Mouse (Mus musculus) c-Kit-positive CD71-positive TER-119-positive erythroid progenitor cells, embryonic 14.5 days (primary cell): ENCODE measurements around the gene Kdsr.
"Not testable (repeated sequence)": the region's sequence is repeated elsewhere in the genome, so short reads cannot be mapped to it uniquely, and the experiment has no call there.

Source experiments
- DNase-seq: peaks from one replicate; pipeline ENCODE4 v3.0.0-alpha.2; 2013; ENCODE audit warnings: low spot score

The Kdsr gene

DNA sequence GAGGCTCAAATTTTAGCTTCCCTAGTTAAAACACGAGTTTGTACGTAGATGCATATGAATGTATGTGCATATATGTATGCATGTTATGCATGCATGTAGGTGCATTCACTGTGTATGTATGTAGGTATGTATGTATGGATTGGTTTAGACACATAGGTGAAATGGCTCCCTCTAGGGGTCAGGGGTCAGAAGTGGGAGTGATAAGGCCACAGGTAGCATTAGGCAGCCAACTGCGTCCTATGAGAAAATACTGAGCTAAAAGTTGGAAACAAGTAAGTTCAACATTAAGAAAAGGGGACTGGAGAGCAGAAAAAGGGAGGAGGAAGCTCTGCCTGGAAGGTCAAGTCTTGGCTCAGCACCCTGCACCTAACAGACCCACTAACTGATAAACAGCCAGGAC is 21.4 kb downstream of the Kdsr start:
- no peak for DNase-seq

DNA sequence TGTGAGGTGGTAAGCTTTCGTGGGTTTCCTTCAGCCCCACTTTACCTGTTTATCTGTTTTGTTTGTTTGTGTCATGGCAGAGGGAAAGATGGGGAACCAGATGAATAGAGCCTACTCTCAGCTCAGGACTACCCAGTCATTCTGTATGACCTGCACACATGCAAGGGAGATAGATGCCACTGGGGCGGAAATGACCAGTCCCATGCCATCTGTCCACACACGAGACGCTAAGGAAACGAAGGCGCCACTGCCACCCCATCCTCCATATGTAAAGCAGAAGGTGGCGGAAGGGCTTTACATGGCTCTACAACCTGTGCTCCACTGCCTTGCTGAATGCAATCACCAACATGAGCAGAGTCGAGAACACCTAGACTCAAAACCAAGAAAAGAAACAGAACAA is 23.3 kb downstream of the Kdsr start:
- no peak for DNase-seq

DNA sequence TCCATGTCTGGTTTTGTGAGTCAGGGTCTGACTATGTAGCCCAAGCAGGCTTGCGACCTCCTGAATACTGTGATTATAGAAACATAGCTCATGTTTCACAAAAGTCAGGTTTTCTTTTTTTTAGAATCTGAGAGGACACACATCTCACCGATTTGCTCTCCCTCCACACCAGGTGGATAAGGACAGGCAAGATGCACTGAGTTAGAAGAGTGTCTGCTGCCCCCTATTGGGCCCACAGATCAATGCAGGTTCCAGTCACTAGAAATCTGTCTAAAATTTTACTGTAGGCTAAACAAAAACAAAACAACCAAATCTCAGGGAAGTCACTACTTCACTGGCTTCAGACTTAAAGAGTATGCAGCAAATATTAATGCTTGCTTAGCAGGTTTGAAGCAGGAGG is 23.9 kb downstream of the Kdsr start:
- DNase-seq, result no peak

DNA sequence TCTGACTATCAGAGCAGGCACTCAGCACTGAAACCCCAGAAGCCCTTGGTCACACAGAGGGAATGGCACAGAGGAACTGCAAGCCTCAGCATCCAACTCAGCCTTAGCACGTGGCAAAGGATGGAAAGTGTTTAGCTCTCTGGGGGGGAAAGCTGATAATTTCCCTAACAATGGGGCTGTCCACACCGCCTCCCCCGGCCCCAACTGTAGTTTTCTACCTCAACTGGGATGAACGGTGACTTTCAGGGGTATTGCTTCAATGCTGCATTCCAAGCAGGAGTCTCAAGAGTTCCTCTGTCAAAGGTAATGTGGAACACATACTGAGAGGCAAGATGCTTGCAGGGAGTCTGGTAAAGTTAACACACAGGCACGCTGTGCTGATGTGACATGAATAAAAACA is 37.5 kb downstream of the Kdsr start:
- DNase-seq, result no peak

DNA sequence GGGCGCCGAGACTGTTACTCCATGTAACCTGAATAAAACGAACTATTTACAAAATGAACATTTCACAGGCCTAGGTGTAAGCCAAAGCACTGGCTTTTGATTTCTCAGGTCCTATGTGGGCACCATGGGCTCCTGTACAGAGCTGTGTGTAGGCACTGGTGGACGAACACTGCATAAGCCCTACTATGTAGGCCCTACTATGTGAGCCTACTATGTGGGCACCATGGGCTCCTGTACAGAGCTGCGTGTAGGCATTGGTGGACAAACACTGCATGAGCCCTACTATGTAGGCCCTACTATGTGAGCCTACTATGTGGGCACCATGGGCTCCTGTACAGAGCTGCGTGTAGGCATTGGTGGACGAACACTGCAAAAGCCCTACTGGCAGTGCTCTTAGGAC is 41.8 kb downstream of the Kdsr start:
- not testable (repeated sequence) for DNase-seq

DNA sequence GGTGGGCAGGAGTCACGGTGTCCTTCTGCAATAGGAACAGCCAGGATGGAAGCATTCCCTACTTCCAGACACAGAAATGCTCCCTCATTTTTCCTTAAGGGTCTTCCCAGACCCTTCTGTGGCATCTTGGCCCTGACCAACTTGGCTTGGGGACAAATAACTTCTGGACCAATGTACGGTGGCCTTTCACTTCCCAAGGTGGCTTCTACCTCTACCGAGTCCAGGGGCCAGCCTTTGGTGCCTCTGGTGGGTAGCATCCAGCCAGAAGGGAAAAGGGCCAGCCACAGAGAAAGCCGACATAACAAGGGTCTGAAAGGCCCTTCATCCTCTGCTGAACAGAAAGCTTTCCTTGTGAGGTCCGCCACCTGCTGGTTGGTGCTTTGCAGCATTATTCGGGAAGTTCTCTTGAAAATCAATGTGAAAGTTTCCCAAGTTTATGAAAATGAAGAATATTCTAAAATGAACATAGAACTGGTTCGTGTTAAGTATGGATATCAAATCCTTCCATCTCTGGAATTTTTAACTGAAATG is 42.4 kb downstream of the Kdsr start:
- DNase-seq, result no peak

DNA sequence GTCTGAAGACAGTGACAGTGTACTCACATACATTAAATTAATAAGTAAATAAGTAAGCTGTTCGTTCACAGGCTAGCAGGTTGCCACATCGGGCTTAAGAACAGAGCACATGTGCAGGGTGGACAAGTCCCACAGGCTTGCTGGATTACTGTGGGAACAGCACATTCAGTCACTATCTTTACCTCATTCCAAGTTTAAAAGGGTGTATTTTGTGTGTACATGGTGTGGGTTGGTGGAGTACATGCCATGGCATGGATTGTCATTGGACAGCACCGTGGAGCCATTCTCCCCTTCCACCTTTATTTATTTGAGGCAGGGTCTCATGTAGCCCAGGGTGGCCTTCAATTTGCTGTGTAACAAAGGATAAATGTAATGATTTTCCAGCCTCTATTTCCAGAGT is 43.4 kb downstream of the Kdsr start:
- DNase-seq, result no peak

DNA sequence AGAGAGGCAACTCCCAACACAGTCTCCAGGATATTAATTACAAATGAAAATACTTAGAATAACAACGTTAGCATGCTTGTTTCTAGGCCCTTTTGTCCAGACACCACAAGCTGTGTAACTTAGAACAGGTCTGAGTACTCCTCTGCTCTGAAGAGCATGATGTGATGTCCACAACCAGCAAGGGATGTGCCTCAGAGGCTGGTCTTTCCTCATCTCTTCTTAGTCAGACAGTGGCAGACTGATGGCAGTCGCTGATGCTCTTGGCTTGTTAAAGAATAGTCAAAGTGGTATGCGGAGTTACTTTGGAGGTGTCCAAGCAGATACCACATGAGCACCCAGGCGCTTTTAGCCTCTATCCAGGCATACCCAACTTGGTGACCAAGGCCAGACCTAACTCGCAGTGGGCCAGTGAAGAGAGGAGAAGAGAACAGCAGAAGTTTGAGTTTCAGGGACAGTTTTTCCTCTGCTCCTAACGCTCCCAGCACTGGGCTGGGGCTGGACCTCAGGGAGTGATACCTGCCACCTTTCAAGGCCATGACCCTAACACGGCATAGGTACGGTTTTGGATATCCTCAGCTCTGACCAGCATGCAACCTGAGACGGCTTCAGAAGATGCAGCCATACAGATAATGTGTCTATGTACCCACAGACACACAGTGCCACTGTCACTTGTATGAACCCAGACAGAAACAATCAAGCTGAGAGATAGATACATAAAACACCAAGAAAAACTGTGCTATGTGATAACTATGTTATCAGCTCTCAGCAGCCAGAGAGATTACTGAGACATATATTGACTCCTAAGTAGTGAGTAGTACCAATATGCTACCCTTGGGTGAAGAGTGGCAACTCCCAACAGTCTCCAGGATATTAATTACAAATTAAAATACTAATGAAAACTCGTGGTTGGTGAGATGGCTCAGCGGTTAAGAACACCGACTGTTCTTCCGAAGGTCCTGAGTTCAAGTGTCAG is 44.1 kb downstream of the Kdsr start:
- DNase-seq, result no peak

DNA sequence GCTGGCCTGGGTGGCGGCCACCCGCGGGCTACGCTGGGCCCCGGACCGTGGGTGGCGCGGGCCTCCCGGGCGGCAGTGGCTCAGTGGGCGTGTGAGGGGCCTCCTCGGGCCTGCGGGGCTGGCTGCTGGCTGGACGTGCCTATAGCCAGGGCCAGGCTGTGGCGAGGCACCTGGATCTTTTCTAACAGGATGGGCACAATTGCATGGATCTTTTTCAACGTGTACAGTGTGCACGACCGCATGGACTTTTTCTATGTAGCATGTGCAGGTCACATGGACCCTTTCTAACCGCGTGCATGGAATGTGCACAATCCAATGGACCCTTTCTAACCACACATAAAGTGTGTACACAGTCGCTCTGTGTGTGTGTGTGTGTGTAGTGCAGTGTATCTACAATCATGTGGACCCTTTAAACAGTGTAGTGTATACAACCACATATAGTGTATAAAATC is 45.0 kb downstream of the Kdsr start:
- no peak for DNase-seq

DNA sequence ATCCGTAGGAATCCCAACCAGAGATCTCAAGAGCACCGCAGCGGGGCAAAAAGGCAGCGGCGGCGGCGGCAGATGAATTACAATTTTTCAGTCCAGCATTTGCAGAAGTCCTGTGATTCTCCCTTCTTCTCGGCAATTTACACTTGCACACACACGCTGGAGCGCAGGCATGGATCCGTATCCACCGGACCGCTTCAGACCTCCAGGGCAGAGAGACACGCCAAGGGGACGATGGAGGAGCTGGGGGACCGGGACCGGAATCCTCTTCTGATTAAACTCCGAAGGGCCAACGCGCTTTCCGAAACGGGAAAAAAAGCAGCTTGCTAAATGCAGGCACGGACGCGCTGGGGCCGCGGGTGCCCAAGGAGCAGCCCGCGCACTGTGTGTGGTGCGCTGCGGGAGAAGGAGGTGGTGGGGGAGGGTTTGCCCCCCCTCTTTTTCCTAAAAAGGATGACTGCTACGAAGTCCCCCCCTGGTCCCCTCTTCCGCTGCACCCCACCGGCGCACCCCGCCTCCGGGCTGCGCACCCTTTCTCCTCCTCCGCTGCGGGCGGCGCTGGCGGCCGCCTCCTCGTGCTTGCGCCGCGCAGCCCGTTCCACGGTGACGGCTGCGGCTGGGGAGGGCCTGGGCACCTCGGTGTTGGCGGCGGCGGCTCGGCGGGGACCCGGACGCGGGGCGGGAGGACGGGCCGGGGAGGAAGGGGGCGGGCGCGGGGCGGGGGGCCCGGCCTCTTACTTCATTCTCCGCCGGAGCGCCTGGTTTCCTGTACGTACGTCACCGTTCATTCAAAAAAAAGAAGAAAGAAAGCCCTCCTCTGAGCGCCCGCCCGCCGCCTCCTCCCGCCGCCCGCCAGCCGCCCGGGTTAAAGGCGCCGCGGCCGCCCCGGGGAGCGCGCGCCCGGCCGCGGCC is 45.7 kb downstream of the Kdsr start, which contains the start of gene Bcl2:
Gene Bcl2, minus strand, starts transcription at position 654 of the 909 bp plus-strand sequence.
- DNase-seq, result no peak

DNA sequence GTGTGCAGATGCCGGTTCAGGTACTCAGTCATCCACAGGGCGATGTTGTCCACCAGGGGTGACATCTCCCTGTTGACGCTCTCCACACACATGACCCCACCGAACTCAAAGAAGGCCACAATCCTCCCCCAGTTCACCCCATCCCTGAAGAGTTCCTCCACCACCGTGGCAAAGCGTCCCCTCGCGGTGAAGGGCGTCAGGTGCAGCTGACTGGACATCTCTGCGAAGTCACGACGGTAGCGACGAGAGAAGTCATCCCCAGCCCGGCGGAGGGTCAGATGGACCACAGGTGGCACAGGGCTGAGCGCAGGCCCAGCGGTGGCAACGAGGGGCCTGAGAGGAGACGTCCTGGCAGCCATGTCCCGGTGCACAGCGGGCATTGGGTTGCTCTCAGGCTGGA is 47.2 kb downstream of the Kdsr start:
- DNase-seq, result no peak

DNA sequence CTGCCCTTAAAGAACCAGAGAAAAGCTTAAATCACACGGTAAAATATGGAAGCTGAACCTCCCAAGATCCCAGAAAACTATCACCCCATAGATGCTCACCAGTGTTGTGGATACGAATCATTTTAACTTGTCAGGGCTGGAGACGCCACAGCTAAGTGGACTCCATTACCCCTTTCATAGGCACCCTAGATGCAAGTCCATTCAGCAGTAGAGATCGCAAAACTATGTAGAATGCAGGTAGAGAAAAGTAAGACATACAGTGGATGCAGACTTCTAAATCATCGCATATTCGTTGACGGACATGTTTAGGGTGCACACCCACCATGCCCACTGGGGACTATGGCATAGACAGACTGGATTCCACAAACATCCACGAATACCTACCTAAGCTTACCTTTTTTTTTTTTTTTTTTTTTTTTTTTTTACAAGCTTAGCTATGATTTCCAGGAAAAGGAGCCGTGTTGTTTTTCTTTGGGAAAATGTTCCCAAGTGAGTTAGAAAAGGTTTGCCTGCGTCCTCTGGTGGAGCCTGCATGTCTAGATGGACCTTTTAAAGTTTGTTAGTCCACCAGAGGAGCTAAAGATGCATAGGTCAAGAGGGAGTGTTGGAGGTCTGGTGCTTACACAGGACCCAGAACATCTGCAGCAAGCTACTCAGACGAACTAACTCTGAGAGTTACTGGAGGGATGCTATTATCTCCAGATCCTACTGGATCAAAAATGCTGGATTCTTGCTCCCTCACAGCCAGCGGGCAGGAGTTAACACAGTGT is 48.0 kb downstream of the Kdsr start:
- no peak for DNase-seq

DNA sequence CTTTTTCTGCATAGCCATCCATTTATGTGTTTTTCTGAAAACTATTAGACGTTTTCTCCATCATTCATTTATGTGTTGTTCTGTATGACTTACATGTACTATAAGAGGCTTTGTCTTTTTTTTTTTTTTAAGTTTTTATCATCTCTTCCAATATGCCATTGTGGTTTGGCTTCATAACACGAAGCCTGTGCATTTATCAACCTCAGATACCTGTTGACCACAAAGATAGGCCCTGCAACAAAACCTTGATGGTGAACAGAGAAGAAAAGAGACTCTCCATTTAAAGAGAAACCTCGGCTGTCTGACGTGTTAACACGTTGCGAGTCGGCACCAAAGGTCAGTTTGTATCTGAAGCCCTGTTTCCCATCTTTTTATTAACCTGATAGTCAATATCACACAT is 49.3 kb downstream of the Kdsr start:
- DNase-seq, result no peak

DNA sequence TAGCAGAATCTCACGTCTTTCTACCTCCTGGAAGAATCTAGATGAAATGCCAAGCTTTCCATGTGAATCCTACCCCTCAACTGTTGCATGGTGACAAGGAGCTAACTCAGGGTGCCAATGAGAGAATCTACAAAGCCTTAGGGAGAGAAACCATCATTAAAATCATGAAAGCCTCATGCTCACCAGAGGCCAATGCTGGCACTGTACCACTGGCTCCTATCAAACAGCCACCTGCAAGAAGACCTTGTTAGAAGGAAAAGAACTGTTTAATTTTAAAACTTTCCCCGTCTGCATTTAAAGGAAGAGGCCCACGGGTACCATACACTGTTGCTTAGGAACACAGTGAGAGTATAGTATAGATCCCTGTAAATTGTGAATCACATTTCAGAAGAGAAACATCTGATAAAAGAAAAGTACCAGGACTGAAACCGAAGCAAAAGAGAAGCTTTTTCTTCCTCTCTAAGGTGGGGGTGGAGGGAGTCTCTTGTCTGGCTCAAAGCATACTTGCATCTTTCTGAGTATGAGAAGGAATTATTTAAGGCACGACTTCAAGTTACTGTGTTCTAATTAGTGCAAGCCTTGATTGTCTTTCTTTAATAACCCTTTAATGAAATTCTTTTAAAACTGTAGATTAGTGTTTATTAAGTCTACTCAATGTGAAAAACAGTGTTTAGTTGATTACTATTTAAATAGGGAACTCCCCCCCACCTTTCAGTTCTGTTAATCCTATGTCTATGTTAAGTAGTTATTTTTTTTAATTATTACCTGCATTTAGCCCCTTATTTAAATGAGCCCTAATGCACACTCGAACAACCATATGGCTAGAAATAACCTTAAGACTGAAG is 52.3 kb downstream of the Kdsr start:
- no peak for DNase-seq

DNA sequence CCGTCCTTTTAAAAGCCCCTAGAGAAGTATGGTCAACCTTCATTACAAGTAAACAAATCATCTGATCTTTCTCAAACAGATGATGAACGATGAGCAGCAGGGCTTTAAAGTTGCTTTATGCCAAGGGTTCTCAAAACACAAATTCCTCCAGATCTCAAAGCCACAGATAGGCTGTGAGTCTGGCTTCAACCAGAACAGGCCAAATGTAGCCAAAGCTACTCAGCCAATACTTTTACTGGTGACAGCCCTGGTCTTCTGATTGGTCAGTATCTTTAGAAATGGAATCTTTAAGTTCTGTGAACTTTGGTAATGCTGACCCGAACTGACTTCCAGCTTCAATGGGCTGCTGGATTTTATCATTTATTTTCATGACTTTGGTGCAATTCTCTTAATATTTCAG is 56.3 kb downstream of the Kdsr start:
- no peak for DNase-seq

DNA sequence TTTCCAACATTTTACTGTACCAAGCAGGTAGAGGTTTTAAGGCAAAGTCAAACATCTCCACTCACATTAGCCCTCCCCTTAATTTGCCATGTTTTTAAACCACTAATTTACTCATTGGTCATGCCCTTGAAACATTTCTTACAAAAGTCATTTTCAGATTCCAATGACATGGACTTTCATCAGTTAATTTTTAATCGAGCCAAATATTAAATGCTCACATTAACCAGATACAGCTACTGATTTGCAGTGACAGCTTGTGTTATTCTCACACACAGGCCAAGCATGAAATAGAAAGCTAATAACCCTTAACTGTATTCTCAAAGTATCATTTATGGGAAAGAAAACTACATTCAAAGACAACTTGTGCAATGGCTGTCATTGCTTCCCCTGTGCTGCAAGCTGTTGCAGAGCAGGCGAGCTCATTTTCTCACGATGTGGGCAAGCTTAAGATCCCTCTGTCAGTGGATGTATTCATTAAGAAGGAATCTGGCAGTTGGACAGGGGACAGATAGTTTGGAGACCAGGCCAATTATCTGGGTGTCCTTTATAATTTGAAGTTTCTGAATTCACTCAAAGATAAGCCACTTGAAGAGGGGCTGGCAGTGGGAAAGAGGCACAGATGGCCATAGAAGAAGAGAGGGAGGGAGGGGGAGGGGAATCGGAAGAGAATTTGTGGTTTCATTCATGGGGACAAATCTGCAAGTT is 56.9 kb downstream of the Kdsr start:
- DNase-seq, result no peak

DNA sequence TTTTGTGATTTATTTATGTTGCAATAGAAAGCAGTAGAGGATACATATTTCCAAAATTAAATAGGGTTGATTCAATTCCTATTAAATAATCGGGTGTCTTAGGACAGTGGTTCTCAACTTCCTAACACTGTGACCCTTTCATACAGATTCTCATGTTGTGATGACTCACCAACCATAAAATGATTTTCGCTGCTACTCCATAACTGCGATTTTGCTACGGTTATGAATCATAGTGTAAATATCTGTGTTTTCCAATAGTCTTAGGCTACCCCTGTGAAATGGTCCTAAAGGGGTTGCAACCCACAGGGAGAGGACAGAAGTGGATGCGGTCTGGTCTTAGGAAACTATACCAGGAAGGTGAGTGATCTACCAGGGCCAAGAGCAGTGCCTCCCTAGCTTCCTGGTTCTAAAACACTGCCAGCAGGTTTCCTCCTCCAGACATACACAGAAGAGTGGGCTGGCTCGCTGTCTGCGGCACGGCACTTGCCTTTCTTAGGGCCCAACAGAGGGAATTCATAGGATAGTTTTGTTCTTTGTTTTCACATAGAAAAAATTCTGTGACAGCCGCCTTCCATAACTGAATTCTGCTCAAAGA is 58.9 kb downstream of the Kdsr start:
- DNase-seq, result no peak

DNA sequence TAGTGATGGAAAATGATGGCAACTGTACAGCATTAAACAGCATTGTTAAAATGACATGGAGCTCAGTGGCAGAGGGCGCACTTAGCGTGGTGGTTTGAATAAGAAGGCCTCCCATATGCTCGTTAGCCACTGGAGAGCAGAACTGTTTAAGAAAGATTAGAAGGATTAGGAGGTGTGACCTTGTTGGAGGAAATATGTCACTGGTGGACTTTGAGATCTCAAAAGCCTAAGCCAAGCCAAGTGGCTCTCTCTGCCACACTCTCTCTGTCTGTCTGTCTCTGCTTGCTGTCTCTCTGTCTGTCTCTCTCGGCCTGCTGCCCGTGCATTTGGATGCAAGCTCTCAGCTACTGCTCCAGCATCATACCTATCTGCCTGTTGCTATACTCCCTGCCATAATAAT is 63.1 kb downstream of the Kdsr start:
- DNase-seq, result no peak

DNA sequence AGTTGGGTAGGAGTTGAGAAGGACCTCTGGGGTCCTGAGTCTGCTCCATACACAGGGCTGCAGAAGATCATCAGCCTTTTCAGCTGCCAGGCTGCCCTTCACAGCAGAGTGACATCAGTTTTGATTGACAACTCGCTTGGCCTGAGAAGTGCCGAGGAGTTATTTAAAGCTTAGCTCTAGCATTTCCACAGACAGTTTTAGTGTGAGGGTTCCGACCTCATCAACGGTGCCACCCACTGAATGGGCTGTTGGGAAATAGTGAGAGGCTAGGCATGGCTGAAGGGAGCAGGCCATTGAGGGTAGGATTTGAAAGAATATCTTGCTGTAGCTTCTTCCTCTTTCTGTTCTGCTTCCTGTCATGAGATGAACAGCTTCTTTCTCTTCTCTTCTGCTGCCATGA is 63.9 kb downstream of the Kdsr start:
- no peak for DNase-seq

DNA sequence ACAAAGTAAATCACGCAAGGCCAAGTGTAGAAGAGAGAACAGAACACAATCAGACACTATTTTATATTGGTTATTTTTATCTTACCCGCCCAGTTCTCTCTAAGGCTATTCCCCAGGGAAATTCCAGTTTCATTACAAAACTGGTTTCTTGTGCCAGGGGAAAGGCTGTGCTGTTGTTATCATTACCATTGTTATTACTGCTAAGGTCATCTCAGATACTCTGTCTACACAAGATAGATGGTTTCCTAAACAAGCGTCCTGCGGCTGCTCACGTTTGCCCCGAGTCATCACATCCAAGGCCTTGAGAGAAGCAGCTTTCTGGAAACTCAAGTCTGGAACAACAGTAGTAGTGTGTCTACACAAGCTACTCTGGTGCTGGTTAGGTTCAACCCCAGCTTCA is 65.2 kb downstream of the Kdsr start:
- DNase-seq, result no peak
